Mouse (Mus musculus): ENCODE results near the gene Kank1.

DNA sequence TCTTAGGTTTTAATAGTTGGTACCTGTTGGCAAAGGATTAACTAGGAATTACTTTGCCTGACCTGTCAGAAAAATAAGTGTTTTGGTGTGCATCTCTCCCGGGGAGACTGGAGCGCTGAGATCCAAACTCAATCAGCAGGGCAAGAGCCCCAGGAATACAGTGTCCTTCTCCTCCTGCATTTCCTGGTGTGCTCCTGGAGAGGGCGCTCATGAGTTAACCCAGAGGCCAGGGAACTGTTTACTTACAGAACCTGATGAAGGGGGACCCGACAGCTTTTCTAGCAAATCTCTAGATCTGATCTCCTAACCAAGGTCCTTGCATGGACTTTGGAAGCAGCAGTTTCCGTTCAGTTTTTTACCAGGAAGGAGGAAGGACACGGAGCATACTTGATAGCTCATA is 90.9 kb downstream of the Kank1 start:
- no peak for TF ChIP-seq CTCF (IDR thresholded peaks at IDR 0.05; ENCODE audit: insufficient read depth, low read depth, low read length)
- no peak for TF ChIP-seq POLR2A (IDR thresholded peaks at IDR 0.05; ENCODE audit: insufficient read depth, low read depth, low read length)

All from olfactory bulb, adult 2 months (tissue).